Mouse (Mus musculus) cerebral cortex, adult 2 months (tissue): Measurements from ENCODE around the gene 1700008O03Rik.

Experiments used
- WGBS: fragments of 180-500 bp; shearing (Covaris S2); methylation state at CpG from one replicate; pipeline ENCODE4 v1.1.7; 2018; 5-methylcytosine and 5-hydroxymethylcytosine counted together

1700008O03Rik gene

GRCm38 (mm10) chr7:44375793-44376192, 9.8 kb downstream of the 1700008O03Rik start:
- 75% methylated on average over 3 of the region's 3 CpGs for WGBS

GRCm38 (mm10) chr7:44375207-44375606, 10.4 kb downstream of the 1700008O03Rik start:
- WGBS, result 22% methylated on average over 10 of the region's 10 CpGs

DNA sequence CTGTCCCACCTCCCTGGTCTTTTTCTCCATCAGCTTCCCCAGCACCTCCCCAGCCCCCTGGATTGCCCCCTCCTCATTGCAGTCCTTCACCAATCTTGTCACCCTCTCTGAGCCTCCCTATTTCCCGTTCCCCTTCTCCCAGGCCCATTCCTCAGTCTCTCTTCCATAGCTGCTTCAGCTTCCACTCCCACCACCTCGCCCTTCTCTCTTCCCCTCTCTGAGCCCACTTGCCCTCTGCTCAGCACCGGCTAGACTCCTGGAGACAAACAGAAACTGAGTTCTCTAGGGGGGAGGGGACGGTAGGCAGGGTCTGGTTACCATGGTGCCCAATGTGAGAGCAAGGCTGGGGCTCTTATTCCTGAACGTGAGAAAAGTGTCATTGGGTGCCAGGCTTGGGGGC, 10.9 kb downstream of the 1700008O03Rik start:
- 4% methylated on average over 5 of the region's 5 CpGs for WGBS

DNA sequence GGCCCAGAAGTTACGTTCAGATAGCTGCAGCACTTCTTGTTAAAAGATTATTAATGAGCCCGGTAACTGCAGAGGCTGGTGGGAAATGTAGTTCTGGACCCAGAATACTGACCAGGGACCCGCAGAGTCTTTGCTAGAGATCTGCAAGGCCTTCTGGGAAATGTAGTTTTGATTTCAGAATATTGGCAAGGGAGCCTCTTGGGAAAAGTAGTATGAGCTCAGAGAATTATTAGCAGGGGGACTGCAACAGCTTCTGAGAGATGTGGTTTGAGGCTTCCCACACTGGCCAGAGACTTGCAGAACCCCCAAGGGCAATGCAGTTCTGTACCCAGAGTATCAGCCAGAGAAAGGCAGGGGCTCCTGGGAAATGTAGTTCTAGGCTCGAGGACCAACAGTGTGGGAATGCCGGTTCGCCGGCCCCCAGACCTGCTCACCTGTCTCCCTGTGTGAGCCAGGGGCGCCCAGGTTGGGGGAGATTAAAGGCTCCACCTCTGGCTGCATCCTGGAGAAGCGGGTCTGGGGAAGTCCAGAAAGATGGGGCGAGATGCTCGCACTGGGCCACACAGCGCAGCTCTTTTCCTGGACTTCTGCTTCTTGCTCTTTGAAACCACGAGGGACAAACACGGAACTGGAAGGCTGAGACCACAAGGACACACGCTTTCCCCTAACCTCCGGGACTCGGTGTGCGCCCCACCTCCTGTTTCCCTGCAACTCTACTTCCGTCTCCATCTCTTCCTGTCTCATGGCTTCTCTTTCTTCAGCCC, 11.5 kb downstream of the 1700008O03Rik start:
- under 1% methylated on average over 19 of the region's 19 CpGs for WGBS

DNA sequence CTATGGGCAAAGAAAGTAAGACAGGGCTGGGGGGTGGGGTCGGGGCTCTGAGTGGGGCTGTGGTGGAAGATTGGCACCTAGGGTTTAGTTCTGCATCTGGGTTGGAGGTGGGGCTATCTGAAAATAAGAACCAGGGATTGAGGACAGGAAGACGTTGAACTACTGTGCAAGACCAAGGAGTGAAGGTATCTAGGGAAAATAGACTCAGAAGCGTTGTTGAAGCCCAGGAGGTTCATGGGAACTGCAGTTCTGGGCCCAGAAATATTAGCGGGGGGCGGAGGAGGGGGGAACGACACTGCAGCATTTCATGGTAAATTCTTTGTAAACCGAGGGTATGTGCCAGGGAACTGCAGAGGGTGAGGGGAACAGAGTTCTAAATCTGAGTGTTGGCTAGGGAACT, 12.2 kb downstream of the 1700008O03Rik start:
- WGBS, result 12% methylated on average over 7 of the region's 7 CpGs

DNA sequence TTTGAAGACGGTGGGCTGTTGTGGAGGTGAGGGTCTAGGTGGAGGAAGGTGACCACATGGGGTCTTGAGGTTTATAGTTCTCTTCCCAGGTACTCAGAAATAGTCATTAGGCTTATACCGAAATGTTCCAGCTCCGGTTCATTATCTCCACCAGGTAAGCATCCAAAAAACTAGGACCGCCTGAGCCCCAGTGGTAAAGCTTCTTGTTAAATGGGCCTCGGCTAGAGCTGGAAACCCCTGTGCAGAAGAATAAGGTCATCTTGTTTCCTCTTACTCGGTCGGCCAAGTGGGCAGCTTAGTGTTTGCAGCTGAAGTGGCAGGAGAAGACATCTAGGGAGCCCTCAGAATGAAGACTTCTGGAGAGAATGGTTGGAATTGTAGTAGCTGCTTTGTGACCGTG, 12.9 kb downstream of the 1700008O03Rik start:
- 89% methylated on average over 8 of the region's 8 CpGs for WGBS

- WGBS, result 8% methylated on average over 21 of the region's 21 CpGs
Observed at GRCm38 (mm10) chr7:44360792-44361301, 24.8 kb downstream of the 1700008O03Rik start.

DNA sequence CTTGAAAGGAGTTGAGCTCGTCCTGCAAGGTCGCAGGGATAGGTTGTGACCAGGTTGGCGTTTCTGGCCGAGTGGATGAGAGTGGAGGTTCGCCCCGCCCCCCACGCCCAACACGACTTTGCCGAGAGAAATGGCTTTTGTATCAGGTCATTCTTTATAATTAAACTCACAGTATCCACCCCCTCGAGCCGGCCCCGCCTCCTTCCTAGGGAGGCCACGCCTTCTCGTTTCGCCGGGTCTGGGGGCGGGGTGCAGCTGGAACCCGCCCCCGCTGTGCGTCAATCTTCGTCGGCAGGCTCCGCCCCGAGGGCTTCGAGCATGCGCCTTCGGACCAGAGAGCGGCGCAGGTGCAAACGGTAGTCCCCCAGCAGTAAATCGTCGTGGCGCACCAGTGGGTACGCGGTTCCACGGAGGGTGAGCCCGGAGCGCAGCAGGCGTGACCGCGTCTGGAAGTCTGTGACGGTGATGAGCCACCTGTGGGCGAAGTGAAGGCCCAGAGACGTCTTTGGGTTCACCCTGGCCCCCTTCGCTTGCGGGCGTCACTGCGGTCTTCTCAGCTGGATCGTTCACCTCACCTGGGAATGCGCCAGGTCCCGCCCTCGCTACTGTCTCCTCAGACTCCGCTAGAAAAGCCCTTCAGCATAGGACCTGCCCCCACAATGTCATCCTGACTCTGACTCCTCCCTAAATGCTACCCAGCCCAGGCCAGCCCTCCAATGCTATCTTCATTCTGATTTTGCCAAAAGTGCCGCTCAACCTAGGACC, 25.5 kb downstream of the 1700008O03Rik start:
- under 1% methylated on average over 54 of the region's 54 CpGs for WGBS

DNA sequence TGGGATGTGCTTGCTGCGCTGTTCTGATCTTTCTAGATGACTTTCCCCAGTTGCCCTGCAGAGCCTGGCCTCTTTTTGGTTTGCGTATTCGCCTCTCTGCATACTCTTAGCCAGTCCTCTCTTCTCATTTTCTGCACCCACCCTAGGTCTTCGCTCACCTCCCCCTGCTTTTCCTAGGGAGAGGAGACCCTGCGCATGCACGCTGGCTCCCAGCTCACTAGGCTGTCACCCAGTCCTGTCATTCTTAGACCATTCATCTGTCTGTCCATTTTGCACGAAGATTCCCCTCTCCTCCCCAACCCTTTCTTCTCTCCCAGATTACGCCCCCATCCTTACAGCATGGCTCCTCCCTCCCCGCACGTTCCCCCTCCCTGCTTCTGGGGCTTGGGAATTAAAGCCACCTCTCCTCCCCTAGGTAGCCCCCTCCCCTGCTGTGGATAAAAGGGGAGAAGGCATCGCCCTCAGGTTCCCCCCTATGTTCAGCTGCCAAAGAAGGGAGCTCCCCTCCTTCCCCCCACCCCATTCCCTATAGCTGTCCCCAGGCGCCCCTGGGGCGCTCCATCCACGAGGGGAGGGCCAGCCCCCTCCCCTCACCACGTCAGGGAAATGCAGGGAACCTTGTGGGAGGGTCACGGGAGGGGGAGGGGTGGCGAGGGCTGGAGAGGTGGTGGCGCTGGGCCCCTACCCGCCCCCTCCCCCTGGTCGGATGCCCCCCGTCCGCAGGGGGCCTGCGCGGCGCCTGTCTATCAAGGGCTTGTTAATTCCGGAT, 26.6 kb downstream of the 1700008O03Rik start:
- WGBS, result 5% methylated on average over 23 of the region's 26 CpGs

- WGBS, result 21% methylated on average over 5 of the region's 5 CpGs
Observed at GRCm38 (mm10) chr7:44358012-44358411, 27.6 kb downstream of the 1700008O03Rik start.

GRCm38 (mm10) chr7:44357531-44357930, 28.1 kb downstream of the 1700008O03Rik start:
- WGBS, result 26% methylated on average over 10 of the region's 10 CpGs

GRCm38 (mm10) chr7:44356590-44357481, 28.8 kb downstream of the 1700008O03Rik start:
- WGBS, result 17% methylated on average over 35 of the region's 35 CpGs

DNA sequence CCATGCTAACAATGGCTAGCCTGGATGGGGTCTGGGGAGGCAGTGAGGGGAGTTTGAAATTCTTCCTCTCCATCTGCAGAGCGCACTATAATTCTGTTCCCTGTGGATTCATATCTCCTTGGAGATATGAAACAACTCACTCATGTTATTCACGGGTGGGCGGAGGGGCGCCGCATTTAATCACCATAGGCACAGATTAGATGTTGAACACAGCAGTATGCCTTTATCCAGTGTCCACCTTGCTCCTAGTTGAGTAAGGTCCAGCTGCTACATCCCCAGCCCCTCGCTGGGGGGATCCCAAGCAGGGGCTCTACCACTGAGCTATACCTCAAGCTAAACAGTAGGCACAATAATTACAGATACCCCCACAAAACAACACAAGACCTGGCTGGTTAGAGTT, 30.2 kb downstream of the 1700008O03Rik start:
- 44% methylated on average over 6 of the region's 6 CpGs for WGBS

- WGBS, result 14% methylated on average over 35 of the region's 35 CpGs
Observed at GRCm38 (mm10) chr7:44353601-44354340, 31.8 kb downstream of the 1700008O03Rik start.

GRCm38 (mm10) chr7:44352750-44353600, 32.6 kb downstream of the 1700008O03Rik start:
- WGBS, result 13% methylated on average over 70 of the region's 71 CpGs

DNA sequence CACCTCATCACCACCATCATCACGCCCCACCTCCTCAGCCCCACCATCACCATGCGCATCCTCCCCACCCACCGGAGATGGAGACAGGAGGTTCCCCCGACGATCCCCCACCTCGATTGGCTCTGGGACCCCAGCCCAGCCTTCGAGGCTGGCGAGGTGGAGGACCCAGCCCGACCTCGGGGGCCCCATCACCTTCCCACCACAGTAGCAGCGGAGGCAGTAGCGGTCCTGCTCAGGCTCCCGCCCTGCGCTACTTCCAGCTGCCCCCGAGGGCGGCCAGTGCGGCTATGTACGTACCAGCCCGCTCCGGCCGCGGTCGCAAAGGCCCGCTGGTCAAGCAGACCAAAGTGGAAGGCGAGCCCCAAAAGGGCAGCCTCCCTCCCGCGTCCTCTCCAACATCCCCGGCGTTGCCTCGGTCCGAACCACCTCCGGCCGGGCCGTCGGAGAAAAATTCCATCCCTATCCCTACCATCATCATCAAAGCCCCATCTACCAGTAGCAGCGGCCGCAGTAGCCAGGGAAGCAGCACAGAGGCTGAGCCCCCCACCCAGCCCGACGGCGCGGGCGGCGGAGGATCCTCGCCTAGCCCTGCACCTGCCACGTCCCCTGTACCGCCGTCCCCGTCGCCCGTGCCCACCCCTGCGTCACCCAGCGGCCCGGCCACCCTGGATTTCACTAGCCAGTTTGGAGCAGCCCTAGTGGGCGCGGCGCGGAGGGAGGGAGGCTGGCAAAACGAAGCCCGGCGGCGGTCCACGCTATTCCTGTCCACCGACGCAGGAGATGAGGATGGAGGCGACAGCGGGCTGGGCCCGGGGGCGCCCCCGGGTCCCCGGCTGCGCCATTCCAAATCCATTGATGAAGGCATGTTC, 33.5 kb downstream of the 1700008O03Rik start:
- WGBS, result 13% methylated on average over 71 of the region's 71 CpGs

- 8% methylated on average over 25 of the region's 25 CpGs for WGBS
Observed at GRCm38 (mm10) chr7:44350957-44351711, 34.5 kb downstream of the 1700008O03Rik start.

DNA sequence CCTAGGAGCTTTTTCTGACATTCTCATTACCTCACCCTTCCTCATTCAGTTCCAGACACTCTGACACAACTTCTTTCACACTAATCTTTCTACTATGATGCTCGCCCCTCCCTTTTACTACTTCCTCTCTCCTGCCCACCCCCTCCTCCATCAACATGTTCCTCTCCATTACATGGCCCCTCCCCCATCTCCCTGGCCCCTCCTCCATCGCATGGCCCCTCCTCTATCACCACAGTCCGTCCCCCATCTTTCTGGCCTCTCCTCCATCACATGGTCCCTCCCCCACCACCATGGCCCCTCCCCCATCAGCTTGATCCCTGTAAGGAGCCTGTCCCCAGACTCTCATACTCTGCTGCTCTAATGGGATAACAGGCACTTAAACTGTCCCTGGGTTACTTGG, 36.6 kb downstream of the 1700008O03Rik start:
- 23% methylated on average over 3 of the region's 3 CpGs for WGBS
